Mouse (Mus musculus) liver, adult 2 months (tissue): ENCODE measurements around the gene Prph. TPM values are rescaled to one million over a fixed set of nuclear protein-coding genes. Genes with fewer than 3 reads are reported as not detected.

Source experiments
- DNase-seq: peaks from one replicate; pipeline ENCODE4 v3.0.0-alpha.2; 2011; ENCODE audit warnings: low read depth, low spot score; ENCODE audit errors: extremely low read depth
- H3K27ac ChIP-seq: fragments of 200-500 bp; replicated peaks from 2 replicates; pipeline ENCODE4 v1.5.1; 2012; ENCODE audit warnings: low read depth, mild to moderate bottlenecking, control low read depth, inconsistent platforms, low read length; ENCODE audit not compliant: insufficient read depth
- H3K27me3 ChIP-seq: fragments of 200-500 bp; 2 replicates; pipeline ENCODE4 v1.6.1; 2012; ENCODE audit warnings: mild to moderate bottlenecking, moderate library complexity, low read length, inconsistent platforms; ENCODE audit not compliant: control insufficient read depth, insufficient read depth
- H3K36me3 ChIP-seq: fragments of 200-500 bp; 2 replicates; pipeline ENCODE4 v1.6.1; 2012; ENCODE audit warnings: low read length, inconsistent platforms; ENCODE audit not compliant: control insufficient read depth, insufficient read depth
- H3K4me1 ChIP-seq: fragments of 200-500 bp; 2 replicates; pipeline ENCODE4 v1.6.1; 2011; ENCODE audit warnings: low read length; ENCODE audit not compliant: control insufficient read depth, insufficient read depth
- H3K4me3 ChIP-seq: fragments of 200-500 bp; 2 replicates; pipeline ENCODE4 v1.5.1; 2011; ENCODE audit warnings: low read depth, mild to moderate bottlenecking, control low read depth, low read length, moderate library complexity; ENCODE audit not compliant: insufficient read depth
- H3K79me2 ChIP-seq: fragments of 200-500 bp; 2 replicates; pipeline ENCODE4 v1.6.1; 2012; ENCODE audit warnings: inconsistent platforms, mild to moderate bottlenecking, low read length, moderate library complexity; ENCODE audit not compliant: control insufficient read depth, insufficient read depth
- H3K9ac ChIP-seq: fragments of 200-500 bp; 2 replicates; pipeline ENCODE4 v1.6.1; 2012; ENCODE audit warnings: low read depth, mild to moderate bottlenecking, control low read depth, inconsistent platforms, low read length
- CTCF ChIP-seq: fragments of 200-500 bp; IDR thresholded peaks from 2 replicates; pipeline ENCODE4 v1.5.1; 2011; ENCODE audit warnings: low read depth, low read length, control low read depth
- POLR2A ChIP-seq: fragments of 200-500 bp; IDR thresholded peaks from 2 replicates; pipeline ENCODE4 v1.6.1; 2011; ENCODE audit warnings: low read length, control low read depth; ENCODE audit not compliant: insufficient read depth; ENCODE audit errors: extremely low read depth
- WGBS: fragments of 180-500 bp; shearing (Covaris S2); methylation state at CpG from one replicate; pipeline ENCODE4 v1.1.7; 2018; 5-methylcytosine and 5-hydroxymethylcytosine counted together
- polyA plus RNA-seq: library from polyadenylated mRNA; depleted of rRNA; stranded (reverse); fragments of >200 nt; gene quantifications from 2 replicates; pipeline ENCODE4 v1.2.3, GENCODE M21; 2012
- total RNA-seq: library from RNA; depleted of rRNA; stranded (reverse); fragments of >200 nt; gene quantifications from 2 replicates; pipeline ENCODE4 v1.2.3, GENCODE M21; 2014

Gene Prph
- total and polyA plus RNA-seq, 2 experiments, result 0.09 TPM

DNA sequence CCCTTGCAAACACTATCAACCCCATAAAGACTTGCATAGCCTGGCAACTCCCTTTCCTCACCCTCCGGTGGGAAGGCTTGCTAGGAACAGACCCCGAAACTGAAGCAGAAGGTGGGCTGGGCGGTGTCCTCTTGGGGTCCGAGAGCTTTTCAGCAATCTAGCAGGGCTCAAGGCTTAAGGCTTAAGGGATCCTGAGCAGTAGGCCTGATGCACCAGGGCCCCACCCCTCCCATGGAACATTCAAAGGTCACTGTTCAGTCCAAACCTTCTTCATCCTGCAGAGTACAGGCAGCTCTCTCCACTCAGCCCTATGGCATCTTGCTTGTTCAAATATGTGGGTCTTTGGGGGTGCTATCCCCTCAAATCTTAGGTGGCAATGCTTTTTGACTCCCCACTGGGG, 31.0 kb downstream of the Prph start:
- H3K4me3 ChIP-seq, result no peak overlapping the region
- H3K9ac ChIP-seq, result no peak overlapping the region
- TF ChIP-seq CTCF, result no peak
- TF ChIP-seq POLR2A, result no peak
- no peaks in the 10 kb centered on the region for H3K36me3 ChIP-seq
- 0 out of 2 replicates have a peak, but pooled peaks cover 5% of the 10 kb centered on the region for H3K4me1 ChIP-seq
- no peak overlapping the region for H3K27ac ChIP-seq
- no peak for DNase-seq
- H3K79me2 ChIP-seq, result no peaks in the 10 kb centered on the region
- WGBS, result 92% methylated on average over 4 of the region's 4 CpGs
- peaks cover 4% of the 10 kb centered on the region; the same call in 1 of the 2 replicates for H3K27me3 ChIP-seq

DNA sequence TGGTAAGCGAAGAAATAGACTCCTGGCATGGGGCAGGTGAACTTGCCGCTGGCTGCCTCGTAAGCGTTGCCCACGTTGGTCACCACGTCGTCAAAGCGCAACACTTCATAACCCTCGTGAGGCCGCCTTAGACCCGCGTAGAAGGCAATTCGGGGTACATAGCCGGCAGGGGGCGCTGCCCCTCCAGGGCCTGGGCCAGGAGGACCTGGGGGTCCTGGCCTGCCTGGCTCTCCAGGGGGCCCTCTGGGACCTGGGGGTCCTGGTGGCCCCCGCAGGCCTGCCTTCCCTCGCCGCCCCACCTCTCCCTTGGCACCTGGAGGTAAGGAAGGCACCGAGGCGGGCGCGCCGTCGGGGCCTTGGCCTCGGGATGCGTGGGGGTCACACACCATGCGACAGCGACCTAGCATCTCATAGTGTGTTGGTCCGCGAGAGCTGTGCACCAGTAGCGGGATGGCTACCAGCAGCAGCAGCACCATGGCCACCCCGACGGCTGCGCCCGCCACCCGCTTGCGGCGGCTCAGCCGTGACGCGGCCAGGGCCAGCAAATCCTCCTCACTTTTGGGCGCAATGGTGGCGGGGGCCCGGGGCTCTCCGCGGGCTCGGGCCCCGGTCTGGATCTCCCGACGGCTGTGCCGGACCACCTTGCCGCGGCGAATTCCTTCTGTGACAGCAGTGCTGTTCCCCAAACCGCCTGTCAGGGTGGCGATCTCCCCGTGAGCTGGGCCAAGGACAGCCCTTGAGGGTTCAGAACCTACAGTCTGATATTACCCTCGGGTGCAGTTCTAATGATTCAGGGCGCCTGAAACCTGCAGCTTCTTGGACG, 32.5 kb downstream of the Prph start, which contains the start of gene C1ql4:
Gene C1ql4, minus strand, starts transcription at position 565 of the 823 bp plus-strand sequence.
- H3K79me2 ChIP-seq, result no peaks in the 10 kb centered on the region
- peak within 1 kb of the TSS; percentile 38; the same call in 1 of the 2 replicates for H3K4me3 ChIP-seq
- TF ChIP-seq CTCF, result peak; percentile 73
- no peak for TF ChIP-seq POLR2A
- H3K9ac ChIP-seq, result peak within 1 kb of the TSS; percentile 41; the same call in 1 of the 2 replicates
- H3K36me3 ChIP-seq, result no peaks in the 10 kb centered on the region
- H3K27ac ChIP-seq, result no peak within 1 kb of the TSS
- WGBS, result 19% methylated on average over 60 of the region's 60 CpGs
- H3K27me3 ChIP-seq, result peaks cover 4% of the 10 kb centered on the region; the same call in 1 of the 2 replicates
- no peak for DNase-seq
- peaks cover 11% of the 10 kb centered on the region for H3K4me1 ChIP-seq

DNA sequence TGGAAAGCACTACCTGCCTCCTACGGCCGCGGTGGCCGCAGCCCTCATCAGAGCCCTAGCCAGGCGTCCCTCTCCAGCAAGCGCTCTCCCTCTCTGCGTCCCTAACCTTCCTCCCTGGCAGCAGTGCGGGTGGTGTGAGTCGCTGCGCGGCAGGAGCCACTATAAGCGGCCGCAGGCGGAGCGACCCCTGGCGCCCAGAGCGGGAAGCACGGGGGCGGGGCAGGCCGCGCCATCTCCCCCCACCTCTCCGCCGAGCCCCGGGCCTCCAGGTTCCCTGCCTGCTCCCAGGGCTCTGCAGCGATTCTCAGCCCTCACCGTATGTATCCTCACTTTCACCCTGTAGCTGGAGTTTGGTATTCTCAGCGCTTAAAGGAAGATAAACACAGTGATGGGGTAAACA, 33.3 kb downstream of the Prph start:
- Histone ChIP-seq H3K27ac (no peak overlapping the region), H3K27me3 (peaks cover 4% of the 10 kb centered on the region; the same call in 1 of the 2 replicates), H3K4me3 (peak overlapping the region; percentile 38; the same call in 1 of the 2 replicates), H3K4me1 (peaks cover 14% of the 10 kb centered on the region), H3K79me2 (no peaks in the 10 kb centered on the region), H3K9ac (peak overlapping the region; percentile 41; the same call in 1 of the 2 replicates), H3K36me3 (no peaks in the 10 kb centered on the region)
- DNase-seq, result no peak
- WGBS, result 2% methylated on average over 27 of the region's 27 CpGs
- TF ChIP-seq CTCF (peak; percentile 83), POLR2A (no peak)

DNA sequence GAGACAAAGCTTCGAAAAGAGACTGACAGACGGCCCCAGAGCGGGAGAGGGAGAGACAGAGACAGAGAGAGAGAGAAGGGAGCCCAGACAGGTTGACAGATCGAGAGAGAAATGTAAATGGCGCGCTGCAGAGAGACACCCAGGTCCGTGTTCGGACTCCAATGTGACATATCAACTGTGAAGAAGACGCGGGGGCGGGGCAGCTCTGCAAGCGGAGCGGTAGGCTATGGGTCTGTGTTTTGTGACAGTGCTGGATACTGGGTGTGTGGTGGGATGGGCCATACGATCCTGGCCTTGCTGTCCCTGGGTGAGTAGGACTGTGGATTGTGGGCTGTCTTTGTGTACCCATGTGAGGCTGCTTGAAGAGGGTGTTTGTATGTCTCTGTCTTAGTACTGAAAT, 34.1 kb downstream of the Prph start:
- H3K27me3 ChIP-seq, result peaks cover 4% of the 10 kb centered on the region; the same call in 1 of the 2 replicates
- H3K4me1 ChIP-seq, result peaks cover 11% of the 10 kb centered on the region
- H3K4me3 ChIP-seq, result no peak overlapping the region
- WGBS, result 39% methylated on average over 14 of the region's 14 CpGs
- H3K36me3 ChIP-seq, result no peaks in the 10 kb centered on the region
- DNase-seq, result no peak
- no peak overlapping the region for H3K27ac ChIP-seq
- TF ChIP-seq POLR2A (no peak), CTCF (no peak)
- no peaks in the 10 kb centered on the region for H3K79me2 ChIP-seq
- H3K9ac ChIP-seq, result no peak overlapping the region

DNA sequence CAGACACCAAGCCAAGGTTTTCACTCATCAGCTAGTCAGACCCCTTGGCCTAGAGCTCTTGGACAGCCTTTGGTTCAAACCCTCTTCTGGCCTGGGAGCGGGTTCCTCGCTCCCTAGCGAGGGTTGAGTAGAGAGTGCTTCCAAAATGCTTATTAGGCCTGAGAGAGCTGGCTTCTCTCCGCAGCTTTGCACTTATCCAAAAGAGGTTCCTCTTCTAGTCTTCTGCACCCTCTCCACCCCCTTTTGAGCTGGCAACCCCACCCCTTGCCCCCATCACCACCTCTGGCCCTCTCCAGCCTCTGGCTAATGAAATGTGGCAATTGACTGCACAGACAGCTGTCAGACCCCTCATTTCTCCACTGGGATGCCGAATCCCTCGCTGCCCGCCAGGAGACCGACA, 37.9 kb downstream of the Prph start, which contains the start of gene Dnajc22:
Gene Dnajc22, plus strand, starts transcription at position 301 of the 400 bp plus-strand sequence.
- H3K4me3 ChIP-seq, result peak within 1 kb of the TSS; percentile 54
- H3K36me3 ChIP-seq, result no peaks in the 10 kb centered on the region
- TF ChIP-seq CTCF (no peak), POLR2A (no peak)
- H3K4me1 ChIP-seq, result peaks cover 15% of the 10 kb centered on the region
- no peaks in the 10 kb centered on the region for H3K27me3 ChIP-seq
- H3K27ac ChIP-seq, result no peak within 1 kb of the TSS; the same call in 1 of the 2 replicates
- no peaks in the 10 kb centered on the region for H3K79me2 ChIP-seq
- no peak for DNase-seq
- H3K9ac ChIP-seq, result peak within 1 kb of the TSS; percentile 34
- 89% methylated on average over 8 of the region's 8 CpGs for WGBS
